Mouse (Mus musculus) CD4-positive naive resting alpha-beta T cell, adult 57 days (primary cell): Measurements from ENCODE around the gene Gm3095. TPM values are rescaled to one million over a fixed set of nuclear protein-coding genes. Genes with fewer than 3 reads are reported as not detected.

ENCODE experiments used
- total RNA-seq: library from RNA; stranded (reverse); gene quantifications from one replicate; pipeline ENCODE4 v1.2.4, GENCODE M21; 2023

Gene Gm3095
- total RNA-seq: not detected

DNA sequence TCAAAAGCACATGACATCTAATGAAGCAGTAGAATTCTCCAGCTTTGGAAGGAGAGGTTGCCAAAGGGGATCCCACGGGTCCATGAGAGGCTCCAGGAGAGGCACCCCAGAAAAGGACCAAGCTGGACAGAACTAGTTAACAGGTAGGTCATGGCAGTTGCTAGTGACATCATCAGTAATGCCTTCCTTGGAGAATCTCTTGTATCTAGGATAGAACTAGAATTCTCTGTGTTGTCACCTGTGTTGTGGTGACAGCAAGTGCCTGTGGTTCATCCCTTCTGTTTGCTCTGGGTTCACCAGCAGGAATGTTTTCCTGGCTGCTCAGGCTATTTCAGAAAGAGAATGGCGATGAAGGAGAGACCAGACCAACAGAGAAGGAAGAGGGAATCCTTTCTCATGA lies at the start of gene Gm3095:
TSS of gene Gm3095 (plus strand) at position 301 of the 400 bp plus-strand sequence.

DNA sequence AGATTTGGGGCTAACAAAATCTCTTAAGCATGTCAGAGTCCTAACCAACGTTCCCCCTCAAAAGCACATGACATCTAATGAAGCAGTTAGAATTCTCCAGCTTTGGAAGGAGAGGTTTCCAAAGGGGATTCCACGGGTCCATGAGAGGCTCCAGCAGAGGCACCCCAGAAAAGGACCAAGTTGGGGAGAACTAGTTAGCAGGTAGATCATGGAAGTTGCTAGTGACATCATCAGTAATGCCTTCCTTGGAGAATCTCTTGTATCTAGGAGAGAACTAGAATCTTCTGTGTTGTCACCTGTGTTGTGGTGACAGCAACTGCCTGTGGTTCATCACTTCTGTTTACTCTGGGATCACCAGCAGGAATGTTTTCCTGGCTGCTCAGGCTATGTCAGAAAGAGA lies 31.9 kb upstream of the Gm3095 start, which contains the start of gene Gm3029:
TSS of gene Gm3029 (plus strand) at position 301 of the 400 bp plus-strand sequence.

DNA sequence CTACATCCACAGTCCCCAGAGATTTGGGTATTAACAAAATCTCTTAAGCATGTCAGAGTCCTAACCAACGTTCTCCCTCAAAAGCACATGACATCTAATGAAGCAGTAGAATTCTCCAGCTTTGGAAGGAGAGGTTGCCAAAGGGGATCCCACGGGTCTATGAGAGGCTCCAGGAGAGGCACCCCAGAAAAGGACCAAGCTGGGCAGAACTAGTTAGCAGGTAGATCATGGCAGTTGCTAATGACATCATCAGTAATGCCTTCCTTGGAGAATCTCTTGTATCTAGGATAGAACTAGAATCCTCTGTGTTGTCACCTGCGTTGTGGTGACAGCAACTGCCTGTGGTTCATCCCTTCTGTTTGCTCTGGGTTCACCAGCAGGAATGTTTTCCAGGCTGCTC lies 34.7 kb downstream of the Gm3095 start, which contains the start of gene Gm3099:
TSS of gene Gm3099 (plus strand) at position 301 of the 400 bp plus-strand sequence.

Other genes with a start within 250 kb of the Gm3095 start
- gene Gm3002, start 153.5 kb upstream of the Gm3095 start, total RNA-seq: not detected
- not detected for gene Gm3033, start 117.3 kb upstream of the Gm3095 start, total RNA-seq
- gene Gm2916, start 79.4 kb upstream of the Gm3095 start, total RNA-seq: not detected
- not detected for gene Gm3029, start 31.8 kb upstream of the Gm3095 start, total RNA-seq
- gene Gm3099, start 34.8 kb downstream of the Gm3095 start, total RNA-seq: not detected
- gene Gm5796, start 60.4 kb downstream of the Gm3095 start, total RNA-seq: not detected
- gene Gm3115, start 120.6 kb downstream of the Gm3095 start, total RNA-seq: not detected
- not detected for gene Gm8108, start 147.0 kb downstream of the Gm3095 start, total RNA-seq
- not detected for gene Gm3127, start 201.5 kb downstream of the Gm3095 start, total RNA-seq
- not detected for gene Gm2974, start 219.0 kb downstream of the Gm3095 start, total RNA-seq